Mouse (Mus musculus): ENCODE results near the gene Smpd3. TPM values are rescaled to one million over a fixed set of nuclear protein-coding genes. Genes with fewer than 3 reads are reported as not detected.

The Smpd3 gene
- polyA plus RNA-seq, 1 experiment, result 1.1 TPM

- no peak for DNase-seq
- no peaks in the 10 kb centered on the region for H3K27me3 ChIP-seq (replicated peaks; ENCODE audit: control insufficient read depth, insufficient read depth, low read length)
- H3K4me1 ChIP-seq (ENCODE audit: control insufficient read depth, insufficient read depth, low read length), result no peaks in the 10 kb centered on the region
- no peak overlapping the region for H3K4me3 ChIP-seq (ENCODE audit: insufficient read depth, low read depth, low read length)
- 69% methylated on average over 3 of the region's 3 CpGs for WGBS
- TF ChIP-seq POLR2A (IDR thresholded peaks at IDR 0.05; ENCODE audit: low read depth, low read length) (no peak), CTCF (conservative IDR thresholded peaks at IDR 0.05; ENCODE audit: insufficient read depth, insufficient read length, low read depth, low read length) (no peak)
- no peak overlapping the region for H3K27ac ChIP-seq (ENCODE audit: insufficient read depth, low read depth, low read length)
- H3K36me3 ChIP-seq (ENCODE audit: control insufficient read depth, insufficient read depth, low read length), result no peaks in the 10 kb centered on the region
These were observed 30.7 kb upstream of the Smpd3 start for GRCm38 (mm10) chr8:106368501-106368900.

GRCm38 (mm10) chr8:106364837-106365236 lies 27.0 kb upstream of the Smpd3 start:
- no peak overlapping the region for H3K27ac ChIP-seq (ENCODE audit: insufficient read depth, low read depth, low read length)
- no peak for DNase-seq
- WGBS, result 40% methylated on average over 5 of the region's 5 CpGs

GRCm38 (mm10) chr8:106364278-106364677 lies 26.5 kb upstream of the Smpd3 start:
- Histone ChIP-seq H3K27ac (ENCODE audit: insufficient read depth, low read depth, low read length) (no peak overlapping the region), H3K4me1 (ENCODE audit: control insufficient read depth, insufficient read depth, low read length) (no peaks in the 10 kb centered on the region), H3K4me3 (ENCODE audit: insufficient read depth, low read depth, low read length) (no peak overlapping the region), H3K36me3 (ENCODE audit: control insufficient read depth, insufficient read depth, low read length) (no peaks in the 10 kb centered on the region), H3K27me3 (replicated peaks; ENCODE audit: control insufficient read depth, insufficient read depth, low read length) (no peaks in the 10 kb centered on the region)
- TF ChIP-seq CTCF (conservative IDR thresholded peaks at IDR 0.05; ENCODE audit: insufficient read depth, insufficient read length, low read depth, low read length) (no peak), POLR2A (IDR thresholded peaks at IDR 0.05; ENCODE audit: low read depth, low read length) (no peak)
- no peak for DNase-seq
- 78% methylated on average over 8 of the region's 8 CpGs for WGBS

More at GRCm38 (mm10) chr8:106364837-106365236, 27.0 kb upstream of the Smpd3 start:
- no peaks in the 10 kb centered on the region for H3K27me3 ChIP-seq (replicated peaks; ENCODE audit: control insufficient read depth, insufficient read depth, low read length)
- H3K36me3 ChIP-seq (ENCODE audit: control insufficient read depth, insufficient read depth, low read length), result no peaks in the 10 kb centered on the region
- TF ChIP-seq POLR2A (IDR thresholded peaks at IDR 0.05; ENCODE audit: low read depth, low read length) (no peak), CTCF (conservative IDR thresholded peaks at IDR 0.05; ENCODE audit: insufficient read depth, insufficient read length, low read depth, low read length) (no peak)
- H3K4me1 ChIP-seq (ENCODE audit: control insufficient read depth, insufficient read depth, low read length), result no peaks in the 10 kb centered on the region
- H3K4me3 ChIP-seq (ENCODE audit: insufficient read depth, low read depth, low read length), result no peak overlapping the region

- WGBS, result 72% methylated on average over 8 of the region's 8 CpGs
- Histone ChIP-seq H3K36me3 (ENCODE audit: control insufficient read depth, insufficient read depth, low read length) (no peaks in the 10 kb centered on the region), H3K4me1 (ENCODE audit: control insufficient read depth, insufficient read depth, low read length) (no peaks in the 10 kb centered on the region), H3K4me3 (ENCODE audit: insufficient read depth, low read depth, low read length) (no peak overlapping the region), H3K27me3 (replicated peaks; ENCODE audit: control insufficient read depth, insufficient read depth, low read length) (no peaks in the 10 kb centered on the region), H3K27ac (ENCODE audit: insufficient read depth, low read depth, low read length) (no peak overlapping the region)
- no peak for TF ChIP-seq POLR2A (IDR thresholded peaks at IDR 0.05; ENCODE audit: low read depth, low read length)
- TF ChIP-seq CTCF (conservative IDR thresholded peaks at IDR 0.05; ENCODE audit: insufficient read depth, insufficient read length, low read depth, low read length), result no peak
- DNase-seq, result no peak
These were observed 25.5 kb upstream of the Smpd3 start for GRCm38 (mm10) chr8:106363321-106363720.

- DNase-seq, result no peak
- Histone ChIP-seq H3K27me3 (replicated peaks; ENCODE audit: control insufficient read depth, insufficient read depth, low read length) (no peaks in the 10 kb centered on the region), H3K27ac (ENCODE audit: insufficient read depth, low read depth, low read length) (no peak overlapping the region), H3K4me3 (ENCODE audit: insufficient read depth, low read depth, low read length) (no peak overlapping the region), H3K36me3 (ENCODE audit: control insufficient read depth, insufficient read depth, low read length) (no peaks in the 10 kb centered on the region), H3K4me1 (ENCODE audit: control insufficient read depth, insufficient read depth, low read length) (no peaks in the 10 kb centered on the region)
- TF ChIP-seq POLR2A (IDR thresholded peaks at IDR 0.05; ENCODE audit: low read depth, low read length) (no peak), CTCF (conservative IDR thresholded peaks at IDR 0.05; ENCODE audit: insufficient read depth, insufficient read length, low read depth, low read length) (no peak)
- 71% methylated on average over 4 of the region's 4 CpGs for WGBS
These were observed 22.0 kb upstream of the Smpd3 start for GRCm38 (mm10) chr8:106359650-106360338.

GRCm38 (mm10) chr8:106351135-106351534 lies 13.3 kb upstream of the Smpd3 start:
- Histone ChIP-seq H3K4me3 (ENCODE audit: insufficient read depth, low read depth, low read length) (no peak overlapping the region), H3K27me3 (replicated peaks; ENCODE audit: control insufficient read depth, insufficient read depth, low read length) (no peaks in the 10 kb centered on the region), H3K27ac (ENCODE audit: insufficient read depth, low read depth, low read length) (no peak overlapping the region), H3K36me3 (ENCODE audit: control insufficient read depth, insufficient read depth, low read length) (no peaks in the 10 kb centered on the region), H3K4me1 (ENCODE audit: control insufficient read depth, insufficient read depth, low read length) (no peaks in the 10 kb centered on the region)
- no peak for TF ChIP-seq CTCF (conservative IDR thresholded peaks at IDR 0.05; ENCODE audit: insufficient read depth, insufficient read length, low read depth, low read length)
- no peak for DNase-seq
- WGBS, result 56% methylated on average over 2 of the region's 2 CpGs

- WGBS, result 61% methylated on average over 11 of the region's 11 CpGs
- Histone ChIP-seq H3K36me3 (ENCODE audit: control insufficient read depth, insufficient read depth, low read length) (no peaks in the 10 kb centered on the region), H3K27ac (ENCODE audit: insufficient read depth, low read depth, low read length) (no peak overlapping the region), H3K4me3 (ENCODE audit: insufficient read depth, low read depth, low read length) (no peak overlapping the region), H3K27me3 (replicated peaks; ENCODE audit: control insufficient read depth, insufficient read depth, low read length) (no peaks in the 10 kb centered on the region), H3K4me1 (ENCODE audit: control insufficient read depth, insufficient read depth, low read length) (no peaks in the 10 kb centered on the region)
- no peak for TF ChIP-seq CTCF (conservative IDR thresholded peaks at IDR 0.05; ENCODE audit: insufficient read depth, insufficient read length, low read depth, low read length)
- TF ChIP-seq POLR2A (IDR thresholded peaks at IDR 0.05; ENCODE audit: low read depth, low read length), result no peak
- DNase-seq, result no peak
These were observed 11.6 kb upstream of the Smpd3 start for GRCm38 (mm10) chr8:106349398-106349797.

All from kidney, adult 2 months (tissue).